Mouse (Mus musculus) lung, embryonic 16.5 days (tissue): ENCODE results near the gene Spsb4. TPM values are rescaled to one million over a fixed set of nuclear protein-coding genes. Genes with fewer than 3 reads are reported as not detected.

Experiments used
- polyA plus RNA-seq: library from polyadenylated mRNA; unstranded; fragments of >200 nt; fragmentation: Nextera tagmentation; extraction: Ambion mirVana; gene quantifications from 2 replicates; pipeline ENCODE4 v1.2.1, GENCODE M21; 2015

Gene Spsb4
- polyA plus RNA-seq, 1 experiment from 2014 or later = 8.8 TPM

Other genes with a start within 250 kb of the Spsb4 start
- 15.8 and 16.2 TPM in 2 replicates for gene Pxylp1, start 126.2 kb downstream of the Spsb4 start, polyA plus RNA-seq
- gene Slc25a36, start 92.3 kb upstream of the Spsb4 start, polyA plus RNA-seq = 71.1 and 79.3 TPM in 2 replicates